ENCODE assay signal across 9 mouse cellular contexts in the genomic region with DNA sequence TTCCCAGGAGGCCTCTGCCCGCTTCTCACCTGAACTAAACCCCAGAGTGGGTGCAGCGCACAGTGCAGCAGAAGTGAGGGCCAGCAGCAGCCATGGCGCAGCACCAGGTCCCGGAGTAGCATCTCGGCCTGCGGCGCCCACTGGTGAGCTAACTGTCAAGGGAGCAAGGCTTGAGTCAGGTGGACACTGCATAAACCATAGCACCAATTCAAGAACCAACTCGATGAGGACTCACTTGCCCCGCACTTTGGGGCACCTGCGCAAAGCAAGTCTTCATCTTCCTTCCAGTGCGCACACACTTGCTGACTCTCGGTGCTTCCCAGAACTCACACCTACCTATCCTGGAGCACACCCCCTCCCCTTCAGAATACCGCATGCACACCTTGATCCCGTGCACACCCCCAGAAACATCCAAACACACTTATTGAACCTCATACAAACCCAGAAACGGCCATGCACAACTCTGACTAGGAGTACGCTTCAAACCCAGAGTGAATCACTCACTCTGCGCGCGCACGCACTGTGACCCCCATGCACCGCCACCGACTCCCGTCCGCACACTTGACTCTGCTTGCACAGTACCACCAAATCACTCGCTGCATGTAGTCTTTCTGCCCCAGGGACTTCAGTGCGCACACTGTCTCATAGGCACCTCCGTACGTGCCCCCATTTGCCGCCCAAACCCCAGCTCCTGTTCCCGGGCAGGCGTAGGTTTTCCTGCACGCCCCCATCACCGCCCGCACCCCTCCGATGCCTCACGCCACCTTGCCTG. TPM values are rescaled to one million over a fixed set of nuclear protein-coding genes. Genes with fewer than 3 reads are reported as not detected.
DNase-seq lines count a peak whose midpoint lies in the region; ATAC-seq and TF ChIP-seq lines count a peak whose summit lies in the region.
"Had no signal": no experiment of that assay in that cellular context is flagged by ENCODE, and none has a peak within 500 bp of the region (broad histone marks: within the 10 kb centered on the region; RNA-seq: fewer than 3 reads in every experiment).

No protein-coding gene starts in this region.

- H3K9me3 ChIP-seq in heart, postnatal 0 days (replicated peaks; ENCODE audit: control insufficient read depth, low read length): no peaks in the 10 kb centered on the region
- H3K9me3 ChIP-seq in hindbrain, embryonic 12.5 days (replicated peaks): no peaks in the 10 kb centered on the region
- H3K9me3 ChIP-seq in midbrain, embryonic 11.5 days (ENCODE audit: control insufficient read depth, low read length): no peaks in the 10 kb centered on the region

- TF ChIP-seq CTCF in heart, postnatal 0 days (IDR thresholded peaks at IDR 0.05; ENCODE audit: low read depth): no peak

- H3K4me2 ChIP-seq in heart, postnatal 0 days (ENCODE audit: low read depth, low read length): peak overlapping the region; percentile 92
- H3K4me2 ChIP-seq in hindbrain, embryonic 12.5 days (replicated peaks): peak overlapping the region; percentile 97
- peak overlapping the region; percentile 86 for H3K4me2 ChIP-seq in midbrain, embryonic 11.5 days

- no peak overlapping the region for H3K27ac ChIP-seq in heart, postnatal 0 days (ENCODE audit: low read depth)
- no peak overlapping the region for H3K27ac ChIP-seq in hindbrain, embryonic 12.5 days
- H3K27ac ChIP-seq in midbrain, embryonic 11.5 days (ENCODE audit: low read depth, low read length): no peak overlapping the region; the same call in 1 of the 2 replicates

- WGBS in heart, postnatal 0 days: 18% methylated on average over 36 of the region's 36 CpGs
- 8% methylated on average over 36 of the region's 36 CpGs for WGBS in hindbrain, embryonic 12.5 days
- WGBS in midbrain, embryonic 11.5 days: 6% methylated on average over 36 of the region's 36 CpGs

- no peak for TF ChIP-seq EP300 in heart, postnatal 0 days (IDR thresholded peaks at IDR 0.05; ENCODE audit: low read depth)

- no peak overlapping the region for H3K9ac ChIP-seq in heart, postnatal 0 days (replicated peaks; ENCODE audit: low read depth, low read length)
- H3K9ac ChIP-seq in hindbrain, embryonic 12.5 days: peak overlapping the region; percentile 80
- peak overlapping the region; percentile 92 for H3K9ac ChIP-seq in midbrain, embryonic 11.5 days (ENCODE audit: low read length)

- DNase-seq in heart, postnatal 0 days (ENCODE audit: low spot score): no peak
- DNase-seq in heart, postnatal 10 days: no peak
- peak; percentile 21 for DNase-seq in brain, adult 2 months (ENCODE audit: low read depth, low spot score)
- peak; percentile 92 for DNase-seq in midbrain, embryonic 11.5 days (ENCODE audit: low spot score, missing footprints)
- DNase-seq in ovary, postnatal 36 days (ENCODE audit: low spot score): no peak
- DNase-seq in cerebellum, postnatal 25 days: no peak
- DNase-seq in thymus, postnatal 0 days (ENCODE audit: low spot score): no peak

- H3K27me3 ChIP-seq in heart, postnatal 0 days (ENCODE audit: control insufficient read depth, insufficient read depth, low read length): peaks cover 61% of the 10 kb centered on the region
- H3K27me3 ChIP-seq in hindbrain, embryonic 12.5 days: peaks cover 24% of the 10 kb centered on the region
- H3K27me3 ChIP-seq in midbrain, embryonic 11.5 days (ENCODE audit: control insufficient read depth, insufficient read depth, low read length): peaks cover 8% of the 10 kb centered on the region; the same call in 1 of the 2 replicates

- no peaks in the 10 kb centered on the region for H3K36me3 ChIP-seq in heart, postnatal 0 days (replicated peaks; ENCODE audit: control insufficient read depth, insufficient read depth, low read length)
- no peaks in the 10 kb centered on the region for H3K36me3 ChIP-seq in hindbrain, embryonic 12.5 days
- no peaks in the 10 kb centered on the region for H3K36me3 ChIP-seq in midbrain, embryonic 11.5 days (ENCODE audit: control insufficient read depth, insufficient read depth, low read length)

- ATAC-seq in heart, postnatal 0 days (ENCODE audit: insufficient read depth, low read depth): no peak
- peak; percentile 55 for ATAC-seq in hindbrain, embryonic 12.5 days (ENCODE audit: low FRiP score)
- ATAC-seq in midbrain, embryonic 11.5 days (ENCODE audit: low FRiP score): peak; percentile 68

- peak overlapping the region; percentile 66 for H3K4me3 ChIP-seq in heart, postnatal 0 days (ENCODE audit: low read depth, low read length)
- peak overlapping the region; percentile 77 for H3K4me3 ChIP-seq in hindbrain, embryonic 12.5 days
- H3K4me3 ChIP-seq in midbrain, embryonic 11.5 days (ENCODE audit: low read depth, low read length): peak overlapping the region; percentile 62

- intact Hi-C loops in heart, postnatal 10 days (cut with DNase I): loop anchor here (1.0 to 2.0 kb wide), 2 partner anchors 59 to 97 kb away; no protein-coding TSS in a partner anchor

- H3K4me1 ChIP-seq in heart, postnatal 0 days (ENCODE audit: control insufficient read depth, insufficient read depth): no peaks in the 10 kb centered on the region
- peaks cover 16% of the 10 kb centered on the region for H3K4me1 ChIP-seq in hindbrain, embryonic 12.5 days
- peaks cover 17% of the 10 kb centered on the region for H3K4me1 ChIP-seq in midbrain, embryonic 11.5 days (ENCODE audit: control insufficient read depth, insufficient read depth, low read length)

RNA-seq across cellular contexts. Expression of gene Prima1, which starts 0.5 kb away (rescaled TPM):
- total RNA-seq in heart, postnatal 0 days (2014; rRNA removed; ENCODE audit: low replicate concordance): not detected in 2 replicates
- 0.14 TPM in 1 of 2 replicates, not detected in the other for polyA plus RNA-seq in heart, postnatal 0 days (2015; fragmentation: Nextera tagmentation; extraction: Ambion mirVana)
- under 1 TPM; 0.30 to 0.38 TPM for total RNA-seq in heart, postnatal 10 days (2021)
- 0.80 and 1.6 TPM in 2 replicates for polyA plus RNA-seq in hindbrain, embryonic 12.5 days (2016; fragmentation: Nextera tagmentation; extraction: Ambion mirVana)
- polyA plus RNA-seq in midbrain, embryonic 11.5 days (2014; fragmentation: Nextera tagmentation; extraction: Ambion mirVana): 2.0 and 2.3 TPM in 2 replicates
- polyA plus RNA-seq in thymus, postnatal 0 days (2015; fragmentation: Nextera tagmentation; extraction: Ambion mirVana): not detected in 2 replicates
- total RNA-seq: liver, adult 2 months had no signal
- polyA plus RNA-seq: liver, adult 2 months had no signal

Comparison
In these comparisons a context has a peak if more than half of its experiments do, and no peak if none do; other contexts are left out.
1. DNase-seq: peak in brain, adult 2 months (single experiment) and midbrain, embryonic 11.5 days (single experiment); none in heart, postnatal 0 days (single experiment), heart, postnatal 10 days (0 of 2), ovary, postnatal 36 days (single experiment), cerebellum, postnatal 25 days (0 of 2) and thymus, postnatal 0 days (single experiment).
2. Peak in every context shown above with its lines, with median percentiles within 50 percentile points of each other: H3K4me2 ChIP-seq and H3K4me3 ChIP-seq.